Mouse (Mus musculus) hindbrain, embryonic 10.5 days (tissue): ENCODE results near the gene Suds3. TPM values are rescaled to one million over a fixed set of nuclear protein-coding genes. Genes with fewer than 3 reads are reported as not detected.

ENCODE experiments used
- DNase-seq: peaks from one replicate; pipeline ENCODE4 v3.0.0-alpha.2; 2017; ENCODE audit warnings: low spot score
- H3K27ac ChIP-seq: fragments of 300-500 bp; sonication (generic); 2 replicates; pipeline ENCODE4 v1.5.1; 2016; ENCODE audit warnings: mild to moderate bottlenecking, moderate library complexity
- H3K27me3 ChIP-seq: fragments of 300-500 bp; sonication (generic); 2 replicates; pipeline ENCODE4 v1.6.1; 2016; ENCODE audit warnings: mild to moderate bottlenecking; ENCODE audit not compliant: poor library complexity, insufficient read depth, severe bottlenecking
- H3K36me3 ChIP-seq: fragments of 300-500 bp; sonication (generic); 2 replicates; pipeline ENCODE4 v1.6.1; 2016; ENCODE audit warnings: mild to moderate bottlenecking, moderate library complexity
- H3K4me1 ChIP-seq: fragments of 300-500 bp; sonication (generic); replicated peaks from 2 replicates; pipeline ENCODE4 v1.6.1; 2016; ENCODE audit warnings: mild to moderate bottlenecking
- H3K4me3 ChIP-seq: fragments of 300-500 bp; sonication (generic); 2 replicates; pipeline ENCODE4 v1.5.1; 2016; ENCODE audit warnings: mild to moderate bottlenecking, moderate library complexity
- H3K9me3 ChIP-seq: fragments of 300-500 bp; sonication (generic); 2 replicates; pipeline ENCODE4 v1.6.1; 2016; ENCODE audit warnings: mild to moderate bottlenecking, moderate library complexity
- WGBS: fragments of 180-500 bp; shearing (Covaris S2); methylation state at CpG from one replicate; pipeline ENCODE4 v1.1.7; 2016; 5-methylcytosine and 5-hydroxymethylcytosine counted together
- polyA plus RNA-seq: library from polyadenylated mRNA; unstranded; fragments of >200 nt; fragmentation: Nextera tagmentation; extraction: Ambion mirVana; gene quantifications from 2 replicates; pipeline ENCODE4 v1.2.1, GENCODE M21; 2016

Gene Suds3
- polyA plus RNA-seq, 1 experiment from 2014 or later, result 90.4 TPM

DNA sequence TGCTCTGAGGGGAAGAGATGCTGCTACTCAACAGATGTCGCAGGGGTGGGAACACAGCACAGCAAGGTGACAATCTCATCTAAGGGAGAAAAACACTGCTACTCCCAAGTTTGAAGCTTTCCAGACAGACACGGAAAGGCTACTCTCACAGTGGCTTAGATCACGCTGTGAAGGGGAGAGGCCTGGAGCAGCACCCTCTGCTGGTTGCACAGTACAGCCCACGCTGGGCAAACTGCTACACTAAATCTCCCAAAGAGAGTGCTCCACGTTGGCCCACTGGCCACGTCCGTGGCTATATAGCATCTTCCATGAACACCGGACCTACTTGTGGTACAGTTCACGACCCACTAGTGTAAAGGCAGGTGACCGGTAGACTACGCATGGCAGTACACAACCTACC, 16.2 kb downstream of the Suds3 start:
- H3K36me3 ChIP-seq, result peaks cover 93% of the 10 kb centered on the region
- DNase-seq, result no peak
- 90% methylated on average over 11 of the region's 11 CpGs for WGBS

DNA sequence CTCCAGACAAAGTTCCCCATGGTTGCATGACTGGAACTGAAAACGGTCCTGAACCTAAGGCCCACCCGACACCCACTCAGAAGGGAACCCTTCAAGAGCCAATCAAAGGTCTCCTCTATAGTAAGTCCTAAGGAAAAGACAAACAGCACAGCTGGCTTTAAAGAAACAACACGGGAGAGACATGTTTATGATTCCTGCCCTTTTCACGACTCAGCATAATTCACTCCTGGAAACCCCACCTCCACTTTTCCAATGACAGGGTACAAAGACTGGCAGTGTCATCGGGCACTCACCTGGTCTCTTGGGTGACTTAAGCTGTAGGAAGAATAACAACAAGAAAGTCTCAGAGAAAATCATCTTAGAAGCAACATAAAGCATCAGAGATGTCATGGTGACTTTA, 16.9 kb downstream of the Suds3 start:
- Histone ChIP-seq H3K4me1 (peaks cover 15% of the 10 kb centered on the region; the same call in 1 of the 2 replicates), H3K27ac (0 out of 2 replicates have a peak overlapping the region, but pooled peaks have one; percentile 16), H3K9me3 (no peaks in the 10 kb centered on the region), H3K27me3 (no peaks in the 10 kb centered on the region), H3K36me3 (peaks cover 93% of the 10 kb centered on the region), H3K4me3 (no peak overlapping the region)
- no peak for DNase-seq
- WGBS, result 89% methylated on average over 5 of the region's 5 CpGs

More for the DNA sequence above, 16.2 kb downstream of the Suds3 start:
- H3K4me1 ChIP-seq, result peaks cover 15% of the 10 kb centered on the region; the same call in 1 of the 2 replicates
- H3K27ac ChIP-seq, result no peak overlapping the region
- no peak overlapping the region for H3K4me3 ChIP-seq
- no peaks in the 10 kb centered on the region for H3K9me3 ChIP-seq
- no peaks in the 10 kb centered on the region for H3K27me3 ChIP-seq

DNA sequence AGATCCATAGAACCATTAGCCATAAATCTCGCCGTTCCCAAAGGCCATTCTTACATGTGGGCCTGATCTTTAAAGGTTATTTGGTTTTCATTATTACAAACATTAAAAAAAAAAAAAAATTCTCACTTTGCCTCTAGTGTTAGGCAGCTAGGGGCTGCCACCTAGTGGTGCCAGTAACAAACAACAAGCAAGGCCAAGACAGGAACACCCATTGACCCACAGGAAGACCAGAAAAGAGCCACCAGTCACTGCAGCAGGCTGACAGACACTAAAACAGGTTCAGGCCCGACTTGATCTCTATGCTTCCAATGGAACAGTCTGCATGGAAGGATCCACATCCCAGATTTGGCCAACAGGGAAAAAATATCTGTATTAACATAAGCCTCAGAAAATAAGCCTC, 19.2 kb downstream of the Suds3 start:
- WGBS, result 58% methylated on average over 3 of the region's 3 CpGs
- peak; percentile 46 for DNase-seq
- H3K36me3 ChIP-seq, result peaks cover 93% of the 10 kb centered on the region
- H3K9me3 ChIP-seq, result no peaks in the 10 kb centered on the region
- no peak overlapping the region for H3K27ac ChIP-seq
- H3K27me3 ChIP-seq, result no peaks in the 10 kb centered on the region
- no peak overlapping the region for H3K4me3 ChIP-seq
- H3K4me1 ChIP-seq, result peaks cover 15% of the 10 kb centered on the region; the same call in 1 of the 2 replicates

DNA sequence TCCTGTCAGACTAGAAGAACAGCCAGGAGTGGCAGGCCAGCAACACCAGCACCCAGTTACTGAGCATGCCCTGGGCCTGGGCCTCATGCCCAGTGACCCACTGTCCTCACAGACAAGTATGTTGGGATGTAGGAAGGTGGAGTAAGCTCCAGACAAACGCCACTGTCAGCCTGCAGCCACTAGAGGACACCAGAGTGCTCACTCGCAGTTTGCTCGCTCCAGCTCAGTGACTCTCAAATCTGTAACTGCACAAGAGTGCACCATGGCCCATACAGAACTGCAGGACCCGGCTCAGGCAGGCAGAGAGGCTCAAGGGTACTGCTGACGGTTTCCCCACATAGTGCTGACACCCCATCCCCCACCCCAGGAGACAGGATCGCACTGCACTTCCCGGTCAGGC, 21.5 kb downstream of the Suds3 start:
- Histone ChIP-seq H3K9me3 (no peaks in the 10 kb centered on the region), H3K4me1 (peaks cover 20% of the 10 kb centered on the region), H3K27me3 (no peaks in the 10 kb centered on the region), H3K36me3 (peaks cover 82% of the 10 kb centered on the region), H3K4me3 (no peak overlapping the region), H3K27ac (no peak overlapping the region)
- peak; percentile 25 for DNase-seq
- WGBS, result 62% methylated on average over 7 of the region's 7 CpGs

DNA sequence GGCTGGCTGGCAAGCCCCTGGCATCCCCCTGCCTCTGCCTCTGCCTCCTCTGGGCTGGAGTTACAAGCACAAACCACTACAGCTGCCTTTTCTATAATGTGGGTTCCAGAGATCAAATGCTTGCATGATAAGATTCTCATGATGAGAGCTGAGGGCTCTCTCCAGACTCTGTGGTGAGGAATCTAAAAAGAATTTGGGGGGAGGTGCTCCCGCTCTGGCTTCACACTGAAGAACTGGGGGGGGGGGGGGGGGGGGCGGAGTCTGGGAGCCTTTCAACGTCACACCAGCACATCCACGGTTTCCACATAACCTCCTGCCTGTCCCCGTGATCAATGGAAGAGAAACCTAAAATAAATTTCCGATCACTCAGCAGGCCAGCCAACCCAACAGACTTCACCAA, 26.1 kb downstream of the Suds3 start:
- Histone ChIP-seq H3K27ac (no peak overlapping the region), H3K4me1 (peaks cover 25% of the 10 kb centered on the region), H3K9me3 (no peaks in the 10 kb centered on the region), H3K36me3 (peaks cover 42% of the 10 kb centered on the region), H3K27me3 (peaks cover 23% of the 10 kb centered on the region), H3K4me3 (no peak overlapping the region)
- 25% methylated on average over 6 of the region's 6 CpGs for WGBS
- no peak for DNase-seq

DNA sequence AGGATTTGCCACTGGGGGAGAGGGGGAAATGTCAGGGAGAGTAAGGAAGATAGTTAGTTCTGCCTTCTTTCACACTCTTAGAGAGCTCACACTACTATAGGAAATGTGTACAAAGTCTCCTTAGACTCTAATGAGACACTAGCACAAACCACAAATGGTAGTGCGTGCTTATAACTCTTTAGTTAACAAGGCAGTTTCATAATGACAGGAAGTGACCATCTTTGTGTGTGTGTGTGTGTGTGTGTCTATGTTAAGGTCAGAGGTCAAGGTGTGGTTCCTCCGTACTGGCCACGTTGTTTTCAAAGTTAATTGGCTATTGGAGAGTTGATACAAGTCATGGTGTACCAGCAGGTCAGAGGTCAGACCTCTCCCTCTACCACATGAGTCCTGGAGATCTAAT, 26.8 kb downstream of the Suds3 start:
- 49% methylated on average over 3 of the region's 3 CpGs for WGBS
- peaks cover 31% of the 10 kb centered on the region for H3K4me1 ChIP-seq
- peaks cover 23% of the 10 kb centered on the region for H3K27me3 ChIP-seq
- no peak overlapping the region for H3K4me3 ChIP-seq
- DNase-seq, result no peak
- H3K9me3 ChIP-seq, result no peaks in the 10 kb centered on the region
- no peak overlapping the region for H3K27ac ChIP-seq
- H3K36me3 ChIP-seq, result peaks cover 36% of the 10 kb centered on the region

DNA sequence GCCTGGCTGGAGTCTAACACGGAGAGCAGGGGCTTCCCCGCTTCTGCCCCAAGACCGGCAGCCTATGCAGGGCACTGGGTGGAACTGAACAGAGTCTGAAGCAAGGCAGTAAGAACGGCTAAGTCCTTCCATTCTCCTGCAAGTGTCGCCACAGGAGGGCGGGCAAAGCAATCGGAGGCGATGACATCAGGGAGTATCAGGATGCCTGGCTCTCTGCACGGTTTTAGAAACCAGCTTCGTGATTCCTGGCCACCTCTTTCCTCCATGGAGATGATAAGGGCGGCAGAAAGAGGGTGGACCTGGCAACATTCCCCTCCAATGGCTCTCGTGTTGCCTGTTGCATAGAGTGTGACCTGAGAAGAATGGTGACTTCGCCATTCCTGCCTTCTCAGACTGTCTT, 28.2 kb downstream of the Suds3 start:
- H3K27me3 ChIP-seq, result peaks cover 23% of the 10 kb centered on the region
- DNase-seq, result peak; percentile 27
- 10% methylated on average over 13 of the region's 13 CpGs for WGBS
- H3K36me3 ChIP-seq, result peaks cover 22% of the 10 kb centered on the region
- H3K27ac ChIP-seq, result no peak overlapping the region
- H3K4me3 ChIP-seq, result peak overlapping the region; percentile 26; the same call in 1 of the 2 replicates
- no peaks in the 10 kb centered on the region for H3K9me3 ChIP-seq
- H3K4me1 ChIP-seq, result peaks cover 31% of the 10 kb centered on the region

DNA sequence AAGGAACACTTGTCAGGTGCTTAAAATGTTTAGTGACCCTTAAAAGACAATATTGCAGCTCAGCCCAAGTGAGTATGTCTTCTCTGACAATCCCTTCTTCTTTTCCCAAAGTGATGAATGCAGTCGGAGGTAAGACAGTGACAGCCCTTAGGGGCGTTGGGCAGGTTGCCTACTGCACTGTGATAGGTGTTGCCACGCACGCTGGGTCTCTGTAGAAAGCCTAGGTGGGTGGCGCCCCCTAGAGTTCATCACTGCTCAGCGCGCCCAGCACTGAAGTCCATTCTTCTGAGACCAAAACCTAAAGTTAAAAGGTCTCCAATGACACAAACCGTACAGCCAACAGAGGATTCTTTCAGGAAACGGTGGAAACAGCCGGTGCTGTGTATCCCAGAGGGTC, 46.4 kb downstream of the Suds3 start:
- no peaks in the 10 kb centered on the region for H3K36me3 ChIP-seq
- no peaks in the 10 kb centered on the region for H3K27me3 ChIP-seq
- H3K27ac ChIP-seq, result no peak overlapping the region
- DNase-seq, result peak; percentile 55
- WGBS, result 18% methylated on average over 10 of the region's 10 CpGs
- H3K4me1 ChIP-seq, result peaks cover 19% of the 10 kb centered on the region
- H3K4me3 ChIP-seq, result peak overlapping the region; percentile 26; the same call in 1 of the 2 replicates
- no peaks in the 10 kb centered on the region for H3K9me3 ChIP-seq

DNA sequence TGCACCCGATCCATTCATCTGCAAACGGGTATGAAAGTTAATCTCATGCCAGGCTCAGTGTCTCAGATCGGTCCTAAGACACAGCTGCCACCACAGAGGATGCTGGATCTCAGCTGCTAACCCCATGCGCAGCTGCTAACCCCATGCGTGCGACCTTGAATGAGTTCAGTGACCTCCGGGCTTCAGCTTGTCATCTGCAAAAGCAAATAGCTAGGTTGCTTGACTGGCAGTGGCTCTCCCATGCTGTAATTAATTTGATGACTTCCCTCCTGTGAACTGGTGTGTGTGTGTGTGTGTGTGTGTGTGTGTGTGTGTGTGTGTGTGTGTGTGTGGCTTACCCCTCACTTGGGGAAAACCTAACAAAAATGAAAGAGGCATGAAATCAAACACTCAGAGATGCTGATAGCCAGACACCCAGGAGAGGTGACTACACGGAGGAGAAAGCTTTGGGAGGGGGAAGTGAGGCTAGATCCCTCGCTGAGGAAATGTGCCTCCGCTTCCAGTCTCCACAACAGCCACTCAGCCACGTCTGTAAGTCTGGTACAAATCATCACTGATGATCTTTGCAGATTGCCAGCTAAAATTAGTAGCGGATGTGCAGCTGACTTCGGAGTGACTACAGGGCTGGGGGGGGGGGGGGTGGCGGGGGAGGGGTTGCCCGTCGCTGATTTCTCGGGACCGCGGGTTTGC, 47.0 kb downstream of the Suds3 start:
- WGBS, result 34% methylated on average over 19 of the region's 19 CpGs
- H3K27ac ChIP-seq, result no peak overlapping the region
- H3K36me3 ChIP-seq, result no peaks in the 10 kb centered on the region
- H3K27me3 ChIP-seq, result no peaks in the 10 kb centered on the region
- peaks cover 19% of the 10 kb centered on the region for H3K4me1 ChIP-seq
- peak; percentile 67 for DNase-seq
- H3K4me3 ChIP-seq, result peak overlapping the region; percentile 26; the same call in 1 of the 2 replicates
- H3K9me3 ChIP-seq, result no peaks in the 10 kb centered on the region

DNA sequence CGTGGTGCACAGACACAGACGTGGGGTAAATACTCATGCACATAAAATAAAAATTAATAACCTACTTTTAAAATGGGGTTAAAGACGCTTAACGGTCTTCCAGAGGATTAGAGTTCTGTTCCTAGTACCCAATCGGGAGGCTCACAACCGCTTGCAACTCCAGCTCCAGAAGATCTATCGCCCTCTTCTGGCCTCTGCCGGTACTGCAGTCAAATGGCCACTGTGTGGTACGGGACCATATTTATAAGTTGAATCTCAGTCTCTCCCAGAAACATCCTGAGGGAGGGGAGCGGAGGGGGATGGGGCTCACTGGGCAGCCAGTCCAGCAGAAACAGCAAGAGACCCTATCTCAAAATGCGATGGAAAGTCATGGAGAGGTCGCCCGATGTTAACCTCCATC, 47.7 kb downstream of the Suds3 start:
- 77% methylated on average over 13 of the region's 13 CpGs for WGBS
- Histone ChIP-seq H3K36me3 (no peaks in the 10 kb centered on the region), H3K27me3 (no peaks in the 10 kb centered on the region), H3K4me1 (peaks cover 19% of the 10 kb centered on the region), H3K4me3 (no peak overlapping the region), H3K27ac (no peak overlapping the region; the same call in 1 of the 2 replicates), H3K9me3 (no peaks in the 10 kb centered on the region)
- DNase-seq, result peak; percentile 38

DNA sequence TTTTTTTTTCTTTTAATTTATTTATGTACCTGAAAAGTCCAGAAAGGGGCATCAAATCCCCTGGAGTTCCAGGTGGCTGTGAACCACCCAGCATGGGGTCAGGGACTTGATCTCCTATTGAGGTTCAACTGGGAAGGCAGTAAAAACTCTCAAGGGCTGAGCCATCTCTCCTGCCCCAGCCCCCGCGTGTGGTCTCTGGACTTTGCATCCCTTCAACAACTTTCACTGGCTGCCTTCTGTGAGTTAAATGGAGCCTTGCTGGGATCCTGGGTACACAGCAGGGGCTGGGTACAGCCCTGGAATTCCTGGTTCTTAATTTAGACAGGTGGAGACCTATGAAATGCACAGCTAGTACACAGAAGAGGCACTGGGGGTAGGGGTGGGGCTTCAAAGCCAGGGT, 54.7 kb downstream of the Suds3 start:
- H3K9me3 ChIP-seq, result no peaks in the 10 kb centered on the region
- H3K27ac ChIP-seq, result no peak overlapping the region
- H3K36me3 ChIP-seq, result no peaks in the 10 kb centered on the region
- 55% methylated on average over 2 of the region's 2 CpGs for WGBS
- no peak overlapping the region for H3K4me3 ChIP-seq
- no peak for DNase-seq
- H3K4me1 ChIP-seq, result no peaks in the 10 kb centered on the region
- no peaks in the 10 kb centered on the region for H3K27me3 ChIP-seq

DNA sequence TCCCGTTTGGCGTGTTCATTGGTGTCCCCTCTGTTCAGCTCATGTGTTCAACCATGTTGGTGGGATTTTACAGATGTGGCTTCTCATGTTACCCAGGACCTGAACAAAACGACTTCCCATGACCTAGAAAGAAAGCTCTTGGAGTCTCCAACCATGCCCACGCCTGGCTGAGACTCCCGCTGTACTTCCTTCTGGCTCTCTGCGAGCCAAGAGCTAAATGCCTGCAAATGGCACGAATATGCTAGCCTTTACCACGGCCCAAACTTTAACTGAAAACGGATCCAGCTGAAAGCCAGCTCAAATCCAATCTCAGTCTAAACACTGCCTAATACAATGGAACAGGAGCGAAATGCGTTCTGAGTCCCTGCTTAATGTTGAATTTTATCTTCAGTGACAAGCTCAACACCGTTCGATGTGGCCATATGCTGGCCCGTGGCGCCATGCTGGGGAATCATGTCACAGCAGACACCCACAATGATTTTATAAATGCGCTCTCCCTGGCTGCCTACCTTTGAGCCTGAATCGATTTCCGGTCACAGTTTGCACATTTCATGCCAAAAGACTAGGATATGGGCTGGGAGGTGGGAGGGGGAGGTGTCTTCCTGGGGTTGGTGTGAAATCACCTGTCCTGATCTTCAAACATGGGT, 55.3 kb downstream of the Suds3 start:
- no peak for DNase-seq
- no peak overlapping the region for H3K4me3 ChIP-seq
- H3K9me3 ChIP-seq, result no peaks in the 10 kb centered on the region
- no peaks in the 10 kb centered on the region for H3K27me3 ChIP-seq
- no peaks in the 10 kb centered on the region for H3K36me3 ChIP-seq
- no peaks in the 10 kb centered on the region for H3K4me1 ChIP-seq
- no peak overlapping the region for H3K27ac ChIP-seq
- 83% methylated on average over 18 of the region's 18 CpGs for WGBS

DNA sequence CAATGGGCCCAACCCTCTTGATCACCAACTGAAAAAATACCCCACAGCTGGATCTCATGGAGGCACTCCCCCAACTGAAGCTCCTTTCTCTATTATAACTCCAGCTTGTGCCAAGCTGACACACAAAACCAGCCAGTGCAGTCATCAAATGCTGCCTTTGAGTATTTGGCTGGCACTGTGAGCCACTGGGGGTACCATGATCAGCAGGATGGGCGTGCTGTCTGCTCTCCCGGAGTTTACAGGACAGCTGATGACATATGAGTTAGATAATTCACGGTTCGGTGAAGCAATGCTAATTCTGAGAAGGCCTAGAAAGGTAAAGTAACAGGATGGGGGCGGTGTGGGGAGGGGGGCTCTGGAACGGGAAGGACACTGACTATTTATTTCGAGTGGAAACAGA, 66.0 kb downstream of the Suds3 start:
- DNase-seq, result no peak
- WGBS, result 88% methylated on average over 7 of the region's 7 CpGs

More for the DNA sequence above, 66.0 kb downstream of the Suds3 start:
- H3K9me3 ChIP-seq, result no peaks in the 10 kb centered on the region
- 0 out of 2 replicates have a peak, but pooled peaks cover 4% of the 10 kb centered on the region for H3K4me1 ChIP-seq
- no peaks in the 10 kb centered on the region for H3K27me3 ChIP-seq
- H3K4me3 ChIP-seq, result no peak overlapping the region
- H3K27ac ChIP-seq, result no peak overlapping the region
- no peaks in the 10 kb centered on the region for H3K36me3 ChIP-seq
